Mouse (Mus musculus): ENCODE measurements around the gene Rsad2.
A peak's percentile ranks its signal among the peaks of the same experiment; 100 is the strongest.

Rsad2 gene

GRCm38 (mm10) chr12:26401696-26402470 is 54.4 kb downstream of the Rsad2 start:
- no peak for DNase-seq (ENCODE audit: inconsistent ontology term)

- DNase-seq (ENCODE audit: inconsistent ontology term) = no peak
Observed at GRCm38 (mm10) chr12:26401254-26401653, 55.0 kb downstream of the Rsad2 start.

- DNase-seq (ENCODE audit: inconsistent ontology term) = no peak
Observed at GRCm38 (mm10) chr12:26400762-26401161, 55.5 kb downstream of the Rsad2 start.

- DNase-seq (ENCODE audit: inconsistent ontology term) = no peak
Observed at GRCm38 (mm10) chr12:26399391-26399790, 56.9 kb downstream of the Rsad2 start.

- DNase-seq (ENCODE audit: inconsistent ontology term) = no peak
Observed at GRCm38 (mm10) chr12:26398597-26398996, 57.7 kb downstream of the Rsad2 start.

- DNase-seq (ENCODE audit: inconsistent ontology term) = peak; percentile 56
Observed at GRCm38 (mm10) chr12:26394485-26395470, 61.5 kb downstream of the Rsad2 start.

GRCm38 (mm10) chr12:26393291-26393690 is 63.0 kb downstream of the Rsad2 start:
- no peak for DNase-seq (ENCODE audit: inconsistent ontology term)
